14 mouse cellular contexts compared by ENCODE assay signal in genomic region chrX:151951181-151951580, GRCm38 (mm10). TPM values are rescaled to one million over a fixed set of nuclear protein-coding genes. Genes with fewer than 3 reads are reported as not detected.
DNase-seq lines count a peak whose midpoint lies in the region; ATAC-seq lines count a peak whose summit lies in the region.
"Had no signal": no experiment of that assay in that cellular context is flagged by ENCODE, and none has a peak within 500 bp of the region (broad histone marks: within the 10 kb centered on the region; RNA-seq: fewer than 3 reads in every experiment).

No protein-coding gene starts in this region.

- no peak overlapping the region for H3K27ac ChIP-seq in midbrain, embryonic 13.5 days

- peak; percentile 3 for DNase-seq in urinary bladder, postnatal 14 days (ENCODE audit: low spot score)
- no peak for DNase-seq in urinary bladder, postnatal 36 days (ENCODE audit: low spot score in 2 of 2)
- peak; percentile 72 for DNase-seq in NIH3T3 (ENCODE audit: low read depth)
- no peak for DNase-seq in embryo, embryonic 9.5 days (ENCODE audit: extremely low spot score)
- no peak for DNase-seq in heart, postnatal 36 days
- DNase-seq: cerebellum, adult 11-12 months; heart, adult 18-20 months; heart, postnatal 14 days; kidney, postnatal 4 days; liver; thymus, adult 2 months had no signal

- intact Hi-C loops in heart, postnatal 36 days (cut with DNase I) = no loop called here

- 88% methylated on average over 3 of the region's 3 CpGs for WGBS in midbrain, embryonic 13.5 days

- peaks cover 17% of the 10 kb centered on the region; the same call in 1 of the 2 replicates for H3K27me3 ChIP-seq in midbrain, embryonic 13.5 days

- no peak overlapping the region for H3K4me2 ChIP-seq in midbrain, embryonic 13.5 days (replicated peaks)

- H3K4me1 ChIP-seq in midbrain, embryonic 13.5 days (replicated peaks) = no peaks in the 10 kb centered on the region

- H3K36me3 ChIP-seq in midbrain, embryonic 13.5 days = no peaks in the 10 kb centered on the region

- no peak overlapping the region for H3K9ac ChIP-seq in midbrain, embryonic 13.5 days (replicated peaks)

- no peaks in the 10 kb centered on the region for H3K9me3 ChIP-seq in midbrain, embryonic 13.5 days

- no peak overlapping the region for H3K4me3 ChIP-seq in midbrain, embryonic 13.5 days (replicated peaks)

- ATAC-seq in common myeloid progenitor, adult 5-6 weeks (replicated peaks; ENCODE audit: low read depth, poor library complexity, severe bottlenecking) = peak; percentile 97
- no peak for ATAC-seq in midbrain, embryonic 13.5 days
- ATAC-seq: inflammation-experienced regulatory T-cells, adult 6 months had no signal

RNA-seq across cellular contexts. Expression of gene Hsd17b10, which starts 50.5 kb away (rescaled TPM):
- total RNA-seq in common myeloid progenitor, adult 5-6 weeks (2017) = 84.8 and 85.6 TPM in 2 replicates
- 100 to 1,000 TPM; 224 to 261 TPM for total RNA-seq in heart, postnatal 36 days (2021)
- polyA plus RNA-seq in midbrain, embryonic 13.5 days (2015; fragmentation: Nextera tagmentation; extraction: Ambion mirVana) = 119 and 128 TPM in 2 replicates

Comparison
In these comparisons a context has a peak if more than half of its experiments do, and no peak if none do; other contexts are left out.
1. DNase-seq: peak in urinary bladder, postnatal 14 days (single experiment) and NIH3T3 (single experiment); none in urinary bladder, postnatal 36 days (0 of 2), embryo, embryonic 9.5 days (single experiment) and heart, postnatal 36 days (0 of 2).